Mouse (Mus musculus) olfactory bulb, adult 2 months (tissue): ENCODE results near the gene Ftsj3.

Experiments
- CTCF ChIP-seq: fragments of 200-500 bp; IDR thresholded peaks from 2 replicates; pipeline ENCODE4 v1.5.1; 2012; ENCODE audit warnings: low read depth, mild to moderate bottlenecking, low read length, moderate library complexity; ENCODE audit not compliant: insufficient read depth
- POLR2A ChIP-seq: fragments of 200-500 bp; IDR thresholded peaks from 2 replicates; pipeline ENCODE4 v1.6.1; 2012; ENCODE audit warnings: mild to moderate bottlenecking, low read depth, low read length, moderate library complexity; ENCODE audit not compliant: insufficient read depth

DNA sequence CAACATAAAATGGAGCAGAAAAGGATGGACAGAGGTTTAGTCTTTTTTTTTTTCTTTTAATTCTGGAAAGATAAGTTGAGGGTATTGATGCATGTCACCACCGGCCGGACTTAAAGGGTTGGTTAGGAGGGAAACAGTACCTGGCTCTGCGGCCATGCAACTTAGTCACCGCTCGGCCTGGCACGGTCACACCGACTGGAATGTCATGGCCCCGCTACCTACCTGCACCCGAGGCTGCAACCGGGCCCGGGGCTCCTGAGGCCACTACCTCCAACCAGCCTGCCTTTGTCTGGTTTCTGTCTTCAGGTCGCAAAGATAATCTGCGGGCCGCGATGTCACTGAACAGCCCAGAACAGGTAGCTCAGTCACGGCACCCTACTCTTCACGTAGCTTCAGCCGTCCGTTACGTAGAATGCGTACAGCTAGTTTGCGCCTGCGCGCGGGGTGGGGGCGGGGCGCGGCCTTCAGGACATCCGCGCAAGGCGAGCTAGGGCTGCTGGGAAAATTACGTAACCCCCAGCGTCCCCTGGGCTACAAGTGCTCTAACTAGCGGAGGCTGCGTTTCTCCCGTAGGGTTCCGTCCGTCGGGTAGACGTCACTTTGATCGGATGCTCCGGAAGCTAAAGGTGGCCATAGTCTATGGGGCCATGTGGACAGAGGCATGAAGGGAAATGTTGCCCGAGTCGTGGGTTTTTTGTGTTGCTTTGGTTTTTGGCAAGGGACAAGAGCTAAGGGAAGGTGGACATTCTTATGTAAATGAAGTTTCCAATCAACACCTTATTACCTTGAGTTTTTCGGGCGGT lies 39.8 kb downstream of the Ftsj3 start, which contains the start of gene Ccdc47:
- TF ChIP-seq POLR2A (peak; percentile 57), CTCF (no peak)
